Mouse (Mus musculus): ENCODE results near the gene Spz1. TPM values are rescaled to one million over a fixed set of nuclear protein-coding genes. Genes with fewer than 3 reads are reported as not detected.
A peak's percentile ranks its signal among the peaks of the same experiment; 100 is the strongest.

Gene Spz1
- polyA plus RNA-seq, 1 experiment from 2014 or later: not detected

DNA sequence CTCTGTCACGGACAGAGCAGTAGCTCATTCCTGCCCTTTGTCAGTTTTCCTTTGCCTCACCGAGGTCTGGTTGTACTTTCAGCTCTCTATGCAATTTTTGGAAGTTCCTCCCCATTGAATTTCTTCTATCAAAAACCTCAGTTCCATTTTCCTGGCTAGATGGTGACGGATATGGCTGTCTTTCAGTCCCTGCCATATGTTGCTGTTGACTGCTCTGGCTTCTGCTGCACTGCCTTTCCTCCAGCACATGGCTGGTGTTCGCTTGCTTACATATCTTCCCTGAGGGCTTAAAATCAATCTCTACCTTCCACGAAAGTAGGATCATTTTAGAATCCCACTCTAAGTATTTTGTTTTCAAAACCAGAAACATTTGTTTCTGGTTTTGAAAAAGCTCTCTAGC lies 16.5 kb downstream of the Spz1 start:
- Histone ChIP-seq H3K4me3 (replicated peaks) (no peak overlapping the region), H3K4me2 (replicated peaks) (no peak overlapping the region), H3K9me3 (no peaks in the 10 kb centered on the region), H3K4me1 (replicated peaks) (peaks cover 14% of the 10 kb centered on the region), H3K27ac (no peak overlapping the region), H3K27me3 (no peaks in the 10 kb centered on the region), H3K9ac (replicated peaks) (no peak overlapping the region), H3K36me3 (no peaks in the 10 kb centered on the region)
- WGBS: 81% methylated on average over 5 of the region's 5 CpGs
- no peak for ATAC-seq

DNA sequence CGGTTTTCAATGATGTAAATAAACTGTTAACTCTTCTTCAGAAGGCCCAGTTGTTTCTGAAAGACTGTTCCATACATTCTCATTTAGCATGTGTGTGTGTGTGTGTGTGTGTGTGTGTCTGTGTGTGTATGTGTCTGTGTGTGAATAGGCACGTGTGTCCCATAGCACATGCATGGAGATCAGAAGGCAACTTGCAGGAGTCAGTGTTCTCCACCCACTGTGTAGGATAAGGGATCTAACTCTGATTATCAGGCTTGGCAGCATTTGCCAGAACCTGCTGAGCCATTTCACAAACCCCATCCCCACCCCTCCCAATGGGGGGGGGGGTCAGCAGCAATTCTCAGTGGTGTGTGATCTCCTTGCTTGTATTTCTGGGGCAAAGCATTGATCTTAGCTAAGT lies 18.7 kb downstream of the Spz1 start:
- no peak overlapping the region for H3K4me3 ChIP-seq (replicated peaks)
- 0 out of 2 replicates have a peak, but pooled peaks have one; percentile 48 for ATAC-seq

DNA sequence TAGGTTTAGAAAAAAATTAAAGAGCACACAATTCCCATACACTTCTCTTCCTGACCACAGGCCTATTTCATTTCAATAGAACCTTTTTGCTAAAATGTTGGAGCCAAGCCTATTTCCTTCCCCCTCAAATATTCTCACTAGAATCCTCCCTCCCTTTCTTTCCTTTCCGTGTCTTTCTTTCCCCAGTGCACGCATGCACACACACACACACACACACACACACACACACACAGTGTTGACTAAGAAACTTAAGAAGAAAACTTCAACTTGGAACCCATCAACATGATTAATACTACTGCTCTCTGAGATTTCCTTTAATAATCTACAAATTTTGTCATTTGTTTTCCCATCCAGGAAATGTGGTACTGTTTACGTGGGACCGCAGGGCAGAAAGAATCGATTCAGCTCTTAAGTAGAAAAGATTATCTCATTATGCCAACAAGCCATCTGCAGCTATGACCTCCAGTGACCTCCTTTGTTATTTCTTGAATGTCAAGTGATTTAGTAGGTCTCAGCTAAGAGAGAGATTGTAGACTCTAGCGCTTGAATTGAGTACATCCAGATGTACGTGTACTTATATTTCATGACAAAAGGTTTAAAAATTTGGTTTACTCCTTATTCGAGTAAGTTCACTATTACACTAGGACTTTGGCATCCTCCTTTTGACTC lies 19.4 kb downstream of the Spz1 start:
- no peaks in the 10 kb centered on the region for H3K9me3 ChIP-seq
- H3K27me3 ChIP-seq: no peaks in the 10 kb centered on the region
- no peak overlapping the region for H3K4me2 ChIP-seq (replicated peaks)
- 0 out of 2 replicates have a peak, but pooled peaks have one; percentile 20 for ATAC-seq
- no peak overlapping the region for H3K4me3 ChIP-seq (replicated peaks)
- no peaks in the 10 kb centered on the region for H3K36me3 ChIP-seq
- WGBS: 22% methylated on average over 8 of the region's 8 CpGs
- no peak overlapping the region for H3K27ac ChIP-seq
- no peak overlapping the region for H3K9ac ChIP-seq (replicated peaks)
- H3K4me1 ChIP-seq (replicated peaks): peaks cover 14% of the 10 kb centered on the region

More for the DNA sequence above, 18.7 kb downstream of the Spz1 start:
- Histone ChIP-seq H3K4me1 (replicated peaks) (peaks cover 14% of the 10 kb centered on the region), H3K9me3 (no peaks in the 10 kb centered on the region), H3K27ac (no peak overlapping the region), H3K9ac (replicated peaks) (no peak overlapping the region), H3K36me3 (no peaks in the 10 kb centered on the region), H3K4me2 (replicated peaks) (no peak overlapping the region), H3K27me3 (no peaks in the 10 kb centered on the region)
- WGBS: 46% methylated on average over 2 of the region's 2 CpGs

DNA sequence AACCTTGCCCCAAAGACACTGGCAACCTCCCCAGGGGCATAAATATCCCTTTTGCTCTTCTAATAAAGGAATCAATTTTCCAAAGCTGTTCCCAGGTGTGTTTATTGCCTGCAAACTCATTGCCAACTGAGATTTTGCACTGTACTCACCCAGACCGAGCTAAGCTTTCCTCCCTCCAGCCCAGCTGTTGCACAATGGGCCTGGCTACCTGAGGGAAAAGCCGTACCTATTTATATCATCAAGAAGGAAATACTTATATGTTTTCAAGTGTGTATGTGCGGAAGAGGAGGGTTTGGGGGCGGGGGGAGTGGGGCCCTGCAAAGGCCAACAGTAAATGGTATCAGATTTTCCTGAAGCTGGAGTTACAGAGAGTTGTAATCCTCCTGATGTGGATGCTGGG lies 28.9 kb downstream of the Spz1 start:
- Histone ChIP-seq H3K9ac (replicated peaks) (no peak overlapping the region), H3K27me3 (no peaks in the 10 kb centered on the region), H3K36me3 (no peaks in the 10 kb centered on the region), H3K4me3 (replicated peaks) (no peak overlapping the region), H3K9me3 (peaks cover 15% of the 10 kb centered on the region), H3K4me2 (replicated peaks) (no peak overlapping the region), H3K27ac (no peak overlapping the region), H3K4me1 (replicated peaks) (no peaks in the 10 kb centered on the region)
- 88% methylated on average over 4 of the region's 4 CpGs for WGBS
- no peak for ATAC-seq

DNA sequence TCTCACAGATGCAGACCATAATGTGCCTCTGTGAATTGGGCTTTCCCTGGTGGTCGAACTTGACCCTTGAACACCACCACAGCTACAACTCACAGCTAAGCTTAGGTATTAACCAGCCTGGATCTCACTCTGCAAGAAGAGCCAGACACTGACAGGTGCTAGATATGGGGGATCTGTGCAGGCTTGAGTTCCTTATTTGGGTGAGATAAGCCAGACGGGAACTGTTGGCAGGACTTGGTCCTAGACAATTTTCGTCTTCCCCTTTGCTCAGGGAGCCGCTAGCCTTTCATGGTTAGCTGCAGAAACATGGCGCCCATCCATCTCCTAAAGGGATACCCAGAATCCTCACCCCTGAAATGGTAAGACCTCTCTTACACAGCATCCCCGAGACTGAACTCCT lies 35.0 kb downstream of the Spz1 start:
- ATAC-seq: no peak
- Histone ChIP-seq H3K9me3 (no peaks in the 10 kb centered on the region), H3K4me3 (replicated peaks) (no peak overlapping the region), H3K36me3 (no peaks in the 10 kb centered on the region), H3K4me1 (replicated peaks) (no peaks in the 10 kb centered on the region), H3K9ac (replicated peaks) (no peak overlapping the region), H3K27me3 (no peaks in the 10 kb centered on the region), H3K4me2 (replicated peaks) (no peak overlapping the region), H3K27ac (no peak overlapping the region)
- 91% methylated on average over 6 of the region's 6 CpGs for WGBS

DNA sequence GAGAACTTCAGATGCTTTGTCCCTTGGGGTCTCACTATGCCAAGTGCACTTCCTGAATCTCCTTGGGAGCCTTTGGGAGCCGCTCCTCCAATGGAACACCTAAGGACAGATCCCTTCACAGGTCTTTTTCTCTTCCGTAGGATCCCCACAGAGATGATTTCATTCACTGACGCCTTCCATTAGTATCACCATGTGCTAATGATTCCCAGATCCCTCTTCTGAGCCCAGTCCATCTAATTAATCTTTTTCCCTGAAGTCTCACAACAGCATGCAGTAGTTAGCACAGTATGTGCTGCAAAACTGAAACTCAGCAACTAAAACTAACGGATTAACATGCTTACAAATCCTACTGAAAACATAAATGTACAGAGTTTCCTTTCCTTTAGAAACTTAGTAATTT lies 36.8 kb downstream of the Spz1 start:
- Histone ChIP-seq H3K4me2 (replicated peaks) (no peak overlapping the region), H3K36me3 (no peaks in the 10 kb centered on the region), H3K4me3 (replicated peaks) (no peak overlapping the region), H3K9ac (replicated peaks) (no peak overlapping the region), H3K9me3 (no peaks in the 10 kb centered on the region), H3K4me1 (replicated peaks) (no peaks in the 10 kb centered on the region), H3K27me3 (no peaks in the 10 kb centered on the region), H3K27ac (no peak overlapping the region)
- WGBS: 58% methylated on average over 4 of the region's 4 CpGs
- ATAC-seq: no peak

DNA sequence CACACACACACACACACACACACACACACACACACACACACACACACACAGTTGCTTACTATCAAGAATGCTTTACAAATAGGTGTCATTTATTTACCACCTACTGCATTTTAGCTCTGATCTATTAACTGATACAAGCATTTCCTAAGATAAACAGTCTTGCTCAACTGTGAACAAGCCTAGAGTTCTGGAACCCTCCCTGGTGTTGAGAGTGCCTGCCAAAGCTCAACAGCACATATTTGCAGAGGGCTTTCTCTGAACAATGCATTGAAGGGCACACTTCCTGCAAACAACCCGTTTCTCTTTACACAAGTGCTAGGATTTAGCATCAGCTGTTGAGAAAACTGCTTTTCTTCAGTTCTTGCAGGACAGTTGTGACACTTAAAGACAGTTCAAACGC lies 42.2 kb downstream of the Spz1 start:
- H3K4me3 ChIP-seq (replicated peaks): no peak overlapping the region
- no peak overlapping the region for H3K4me2 ChIP-seq (replicated peaks)
- peaks cover 14% of the 10 kb centered on the region for H3K4me1 ChIP-seq (replicated peaks)
- ATAC-seq: no peak
- H3K9me3 ChIP-seq: no peaks in the 10 kb centered on the region
- no peaks in the 10 kb centered on the region for H3K36me3 ChIP-seq
- no peak overlapping the region for H3K27ac ChIP-seq
- WGBS: 55% methylated on average over 2 of the region's 2 CpGs
- H3K27me3 ChIP-seq: no peaks in the 10 kb centered on the region
- no peak overlapping the region for H3K9ac ChIP-seq (replicated peaks)

DNA sequence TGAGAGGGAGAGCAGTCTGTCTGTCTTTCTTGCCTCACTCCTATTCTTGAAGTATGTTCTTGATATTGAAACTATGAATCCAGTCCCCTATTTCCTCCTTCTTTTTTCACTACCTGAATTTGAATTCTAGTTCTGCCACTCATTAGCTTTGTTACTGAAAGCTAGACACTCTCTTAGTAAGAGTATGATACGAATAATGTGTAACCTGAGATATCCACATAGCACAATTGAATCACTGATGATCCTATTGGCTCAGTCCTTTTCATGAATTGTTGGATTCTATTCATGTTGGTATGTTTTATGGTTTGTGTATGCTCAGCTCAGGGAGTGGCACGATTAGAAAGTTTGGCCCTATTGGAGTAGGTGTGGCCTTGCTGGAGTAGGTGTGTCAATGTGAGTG lies 43.8 kb downstream of the Spz1 start:
- Histone ChIP-seq H3K4me2 (replicated peaks) (no peak overlapping the region), H3K9ac (replicated peaks) (no peak overlapping the region), H3K27ac (no peak overlapping the region), H3K27me3 (no peaks in the 10 kb centered on the region), H3K36me3 (no peaks in the 10 kb centered on the region), H3K4me3 (replicated peaks) (no peak overlapping the region), H3K9me3 (no peaks in the 10 kb centered on the region), H3K4me1 (replicated peaks) (peaks cover 16% of the 10 kb centered on the region)
- WGBS: 81% methylated on average over 2 of the region's 2 CpGs
- no peak for ATAC-seq

DNA sequence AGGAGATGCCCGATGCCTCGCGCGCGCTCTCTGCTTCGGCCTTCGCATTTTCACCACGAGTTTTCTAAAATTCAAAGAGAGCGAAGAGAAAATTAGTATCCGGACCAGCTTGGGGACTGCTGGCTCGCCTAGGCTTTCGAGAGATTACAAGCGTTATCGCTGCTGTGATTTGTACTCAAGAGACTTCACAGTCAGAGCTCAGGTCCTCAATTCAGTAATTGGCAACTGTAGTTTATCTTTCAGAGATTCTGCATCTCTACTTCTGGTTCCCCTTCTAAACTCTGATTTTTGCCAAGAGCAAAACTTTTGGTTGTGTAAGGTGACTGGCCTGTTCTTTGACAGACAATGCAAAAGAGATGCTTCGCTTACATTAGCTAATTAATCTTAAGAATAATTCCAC lies 44.7 kb downstream of the Spz1 start:
- no peak for ATAC-seq
- H3K9me3 ChIP-seq: no peaks in the 10 kb centered on the region
- no peaks in the 10 kb centered on the region for H3K36me3 ChIP-seq
- H3K4me3 ChIP-seq (replicated peaks): peak overlapping the region; percentile 60
- no peaks in the 10 kb centered on the region for H3K27me3 ChIP-seq
- peak overlapping the region; percentile 71 for H3K4me2 ChIP-seq (replicated peaks)
- WGBS: 5% methylated on average over 15 of the region's 15 CpGs
- H3K9ac ChIP-seq (replicated peaks): peak overlapping the region; percentile 85
- H3K27ac ChIP-seq: peak overlapping the region; percentile 95
- H3K4me1 ChIP-seq (replicated peaks): peaks cover 16% of the 10 kb centered on the region

DNA sequence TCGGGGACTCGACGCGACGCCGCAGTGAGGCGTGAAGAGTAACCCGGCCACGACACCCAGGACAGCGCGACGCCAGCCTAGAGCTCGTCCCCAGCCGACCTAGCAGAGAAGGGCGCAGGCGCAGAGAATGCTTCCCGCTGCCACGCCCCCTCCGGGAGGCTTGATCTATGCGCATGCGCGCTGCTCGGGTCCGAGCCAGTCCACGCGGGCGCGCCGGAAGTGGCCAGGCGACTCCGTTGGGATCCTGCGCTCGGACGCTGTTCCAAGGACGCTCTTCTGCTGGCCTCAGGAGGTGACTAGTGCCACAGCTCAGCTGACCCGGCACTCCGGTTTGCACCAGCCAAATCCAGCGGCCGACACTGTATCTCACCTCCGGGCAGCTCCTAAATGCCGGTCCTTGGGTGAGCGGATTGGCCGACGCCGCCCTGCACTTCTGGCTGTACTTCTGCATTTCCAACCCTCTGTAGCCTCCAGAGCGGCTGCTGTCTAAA lies 45.2 kb downstream of the Spz1 start, which contains the start of gene Zfyve16:
Zfyve16 (minus strand) TSS at position 148 of the 491 bp plus-strand sequence.
- ATAC-seq: peak; percentile 99

DNA sequence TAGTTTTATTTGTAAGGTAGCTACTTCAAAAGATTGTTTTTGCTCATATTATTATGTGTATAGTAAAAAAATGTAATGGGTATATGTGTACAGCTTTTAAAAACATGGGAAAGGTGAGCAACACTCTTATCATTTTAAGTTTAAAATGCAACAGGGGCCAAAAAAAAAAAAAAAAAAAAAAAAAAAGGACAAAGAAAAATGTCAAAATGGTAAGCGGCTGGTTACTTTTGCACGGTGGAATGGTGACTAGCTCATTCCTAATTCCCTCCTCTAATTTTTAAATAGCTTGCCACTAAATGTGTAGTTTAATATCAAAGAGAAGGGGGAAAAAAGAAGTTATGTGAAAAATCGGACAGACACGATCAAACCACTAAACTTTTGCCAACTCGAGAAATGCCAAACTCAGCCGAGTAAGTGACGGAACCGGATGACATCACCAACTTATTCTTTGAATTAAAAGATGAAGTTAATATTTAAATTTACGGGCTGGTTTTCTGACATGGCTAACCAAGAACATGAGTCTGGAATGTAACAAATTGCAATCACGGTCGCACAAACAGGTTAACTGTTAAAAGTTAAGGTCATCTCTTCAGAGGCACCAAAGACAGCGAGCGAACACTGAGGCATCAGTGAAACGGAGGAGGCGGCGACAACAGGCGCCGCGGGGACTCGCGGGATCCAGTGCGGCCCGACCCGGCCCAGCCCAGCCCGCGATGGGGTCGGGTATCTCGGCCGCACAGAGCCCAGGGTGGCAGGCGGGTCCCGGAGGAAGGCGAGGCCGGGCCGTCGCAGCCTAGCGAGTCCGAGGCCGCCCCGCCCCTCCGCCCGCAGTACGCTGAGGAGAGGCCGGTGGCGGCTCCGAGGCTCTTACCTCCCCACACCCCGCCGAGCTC lies 45.9 kb downstream of the Spz1 start:
- WGBS: 3% methylated on average over 37 of the region's 47 CpGs
- no peaks in the 10 kb centered on the region for H3K36me3 ChIP-seq
- H3K4me1 ChIP-seq (replicated peaks): peaks cover 16% of the 10 kb centered on the region
- H3K9me3 ChIP-seq: no peaks in the 10 kb centered on the region
- peak overlapping the region; percentile 71 for H3K4me2 ChIP-seq (replicated peaks)
- ATAC-seq: peak; percentile 95
- H3K27me3 ChIP-seq: no peaks in the 10 kb centered on the region
- peak overlapping the region; percentile 95 for H3K27ac ChIP-seq
- H3K9ac ChIP-seq (replicated peaks): peak overlapping the region; percentile 85
- H3K4me3 ChIP-seq (replicated peaks): peak overlapping the region; percentile 60

More for the DNA sequence above, 45.2 kb downstream of the Spz1 start, which contains the start of gene Zfyve16:
- Histone ChIP-seq H3K4me1 (replicated peaks) (peaks cover 16% of the 10 kb centered on the region), H3K4me3 (replicated peaks) (peak within 1 kb of the TSS; percentile 60), H3K36me3 (no peaks in the 10 kb centered on the region), H3K9me3 (no peaks in the 10 kb centered on the region), H3K27ac (peak within 1 kb of the TSS; percentile 95), H3K4me2 (replicated peaks) (peak within 1 kb of the TSS; percentile 71), H3K27me3 (no peaks in the 10 kb centered on the region), H3K9ac (replicated peaks) (peak within 1 kb of the TSS; percentile 85)
- WGBS: under 1% methylated on average over 42 of the region's 46 CpGs
